Mouse (Mus musculus): ENCODE data around the gene Pik3cb. TPM values are rescaled to one million over a fixed set of nuclear protein-coding genes. Genes with fewer than 3 reads are reported as not detected.

The Pik3cb gene
- total RNA-seq, 1 experiment = 10.2 TPM

DNA sequence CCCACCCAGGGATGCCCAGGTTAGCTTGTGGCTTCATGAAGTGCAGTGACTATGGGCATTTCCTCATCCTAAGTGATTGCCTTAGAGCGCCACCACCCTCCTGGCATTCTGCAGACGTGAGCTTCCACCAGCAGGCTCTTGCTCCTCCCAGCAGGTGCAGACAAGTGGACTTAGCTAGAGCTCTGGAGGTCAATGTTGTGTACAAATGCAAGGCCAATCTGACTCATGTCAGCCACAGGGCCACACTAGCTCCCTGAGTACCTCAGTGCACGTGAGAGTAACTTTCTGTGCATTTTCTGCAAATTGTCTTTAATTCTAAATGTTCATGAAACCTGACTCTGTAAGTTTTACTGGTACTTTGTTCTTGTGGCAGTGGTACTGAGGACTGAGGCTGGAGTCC, 124.1 kb downstream of the Pik3cb start:
- Histone ChIP-seq H3K9me3 (ENCODE audit: control insufficient read depth, insufficient read depth, low read depth, low read length) (no peaks in the 10 kb centered on the region), H3K27ac (ENCODE audit: insufficient read depth, low read depth, low read length, poor library complexity, severe bottlenecking) (no peak overlapping the region), H3K4me3 (ENCODE audit: insufficient read depth in 1 of 2, low read depth in 1 of 2, low read length in 2 of 2, poor library complexity in 1 of 2, severe bottlenecking in 1 of 2) (no peak overlapping the region), H3K9ac (ENCODE audit: insufficient read depth, low read depth, low read length, poor library complexity, severe bottlenecking) (no peak overlapping the region), H3K36me3 (ENCODE audit: control insufficient read depth, insufficient read depth, low read length, poor library complexity, severe bottlenecking) (no peaks in the 10 kb centered on the region), H3K4me1 (ENCODE audit: control insufficient read depth in 2 of 2, insufficient read depth in 2 of 2, low read length in 2 of 2, poor library complexity in 1 of 2) (peaks cover 0 to 4% of the 10 kb centered on the region in 2 experiments; a peak in 1 of 4 replicates)
- TF ChIP-seq ZC3H11A (IDR thresholded peaks at IDR 0.05; ENCODE audit: borderline replicate concordance, low read depth, low read length) (no peak), HCFC1 (IDR thresholded peaks at IDR 0.05; ENCODE audit: borderline replicate concordance, insufficient read depth, low read length) (no peak), CHD2 (IDR thresholded peaks at IDR 0.05; ENCODE audit: low read depth, low read length) (no peak), MAFK (IDR thresholded peaks at IDR 0.05; ENCODE audit: insufficient read depth, low read depth, low read length) (no peak), ZNF384 (IDR thresholded peaks at IDR 0.05; ENCODE audit: low read depth, low read length) (no peak)
- DNase-seq (ENCODE audit: low read depth, low spot score) = no peak
- in situ Hi-C loops (cut with MboI; ENCODE audit: low sequenced_read_pairs in 2 of 2, unreplicated experiment in 2 of 2) = no loop called here

DNA sequence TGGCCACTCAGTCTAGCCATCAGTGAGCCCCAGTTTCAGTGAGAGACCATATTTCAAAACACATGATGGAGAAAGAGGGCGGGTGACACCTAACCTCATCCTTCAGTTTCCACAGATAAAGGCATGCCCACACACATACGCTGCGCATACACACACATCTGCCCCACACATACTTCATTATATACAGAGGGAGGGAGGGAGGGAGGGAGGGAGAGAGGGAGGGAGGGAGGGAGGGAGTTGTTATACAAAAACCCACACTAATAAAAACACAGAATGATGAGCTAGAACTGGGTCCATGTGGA, 130.6 kb downstream of the Pik3cb start:
- no peak for DNase-seq (ENCODE audit: low read depth, low spot score)
- H3K36me3 ChIP-seq (ENCODE audit: control insufficient read depth, insufficient read depth, low read length, poor library complexity, severe bottlenecking) = no peaks in the 10 kb centered on the region
- H3K4me1 ChIP-seq (ENCODE audit: control insufficient read depth in 2 of 2, insufficient read depth in 2 of 2, low read length in 2 of 2, poor library complexity in 1 of 2) = peaks cover 0 to 3% of the 10 kb centered on the region in 2 experiments; a peak in 1 of 4 replicates
- in situ Hi-C loops (cut with MboI; ENCODE audit: low sequenced_read_pairs in 2 of 2, unreplicated experiment in 2 of 2) = no loop called here
- no peaks in the 10 kb centered on the region for H3K9me3 ChIP-seq (ENCODE audit: control insufficient read depth, insufficient read depth, low read depth, low read length)
- TF ChIP-seq ZC3H11A (IDR thresholded peaks at IDR 0.05; ENCODE audit: borderline replicate concordance, low read depth, low read length) (no peak), CHD2 (IDR thresholded peaks at IDR 0.05; ENCODE audit: low read depth, low read length) (no peak), ZNF384 (IDR thresholded peaks at IDR 0.05; ENCODE audit: low read depth, low read length) (no peak), MAFK (IDR thresholded peaks at IDR 0.05; ENCODE audit: insufficient read depth, low read depth, low read length) (no peak), HCFC1 (IDR thresholded peaks at IDR 0.05; ENCODE audit: borderline replicate concordance, insufficient read depth, low read length) (no peak)
- H3K27ac ChIP-seq (ENCODE audit: insufficient read depth, low read depth, low read length, poor library complexity, severe bottlenecking) = no peak overlapping the region
- no peak overlapping the region for H3K9ac ChIP-seq (ENCODE audit: insufficient read depth, low read depth, low read length, poor library complexity, severe bottlenecking)
- H3K4me3 ChIP-seq (ENCODE audit: insufficient read depth in 1 of 2, low read depth in 1 of 2, low read length in 2 of 2, poor library complexity in 1 of 2, severe bottlenecking in 1 of 2) = no peak overlapping the region

DNA sequence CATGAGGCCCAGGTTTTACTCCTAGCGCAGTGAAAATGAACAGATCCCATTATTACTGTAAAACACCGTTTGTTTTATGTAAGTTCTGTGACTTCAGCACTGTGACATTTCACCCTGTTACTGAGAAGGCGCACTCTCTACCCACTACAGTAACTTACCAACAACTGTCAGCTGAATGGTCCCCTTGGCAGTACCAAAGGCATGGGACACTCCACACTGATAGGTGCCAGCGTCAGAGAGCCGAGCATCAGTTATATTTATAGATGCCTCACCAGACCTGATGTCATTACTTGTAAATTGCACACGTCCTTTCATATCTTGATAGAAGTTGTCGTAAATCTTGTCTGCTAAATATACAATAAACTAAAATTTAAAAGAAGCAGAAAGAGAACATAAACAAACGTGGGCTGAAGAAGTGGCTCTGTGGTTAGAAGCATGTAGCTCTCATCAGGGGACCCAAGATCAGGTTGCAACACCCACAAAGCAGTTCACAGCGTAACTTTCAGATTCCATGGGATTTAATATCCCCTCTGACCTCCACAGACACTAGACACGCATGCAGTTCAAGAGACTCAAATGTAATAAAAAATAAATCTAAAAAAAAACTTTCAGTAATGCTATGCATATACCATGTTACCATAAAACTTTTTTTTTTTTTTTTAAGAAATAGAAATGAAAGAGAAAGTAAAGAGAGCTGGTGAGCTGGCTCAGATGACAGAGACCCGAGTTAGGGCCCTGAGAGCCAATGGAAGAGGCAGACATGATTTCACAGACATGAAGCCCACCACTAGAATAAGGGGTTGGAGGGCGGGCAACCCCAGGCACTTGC, 131.1 kb downstream of the Pik3cb start:
- in situ Hi-C loops (cut with MboI; ENCODE audit: low sequenced_read_pairs in 2 of 2, unreplicated experiment in 2 of 2) = no loop called here
- no peak for DNase-seq (ENCODE audit: low read depth, low spot score)
- no peak overlapping the region for H3K27ac ChIP-seq (ENCODE audit: insufficient read depth, low read depth, low read length, poor library complexity, severe bottlenecking)
- no peak overlapping the region for H3K4me3 ChIP-seq (ENCODE audit: insufficient read depth in 1 of 2, low read depth in 1 of 2, low read length in 2 of 2, poor library complexity in 1 of 2, severe bottlenecking in 1 of 2)
- H3K36me3 ChIP-seq (ENCODE audit: control insufficient read depth, insufficient read depth, low read length, poor library complexity, severe bottlenecking) = no peaks in the 10 kb centered on the region
- H3K4me1 ChIP-seq (ENCODE audit: control insufficient read depth in 2 of 2, insufficient read depth in 2 of 2, low read length in 2 of 2, poor library complexity in 1 of 2) = peaks cover 0 to 3% of the 10 kb centered on the region in 2 experiments; a peak in 1 of 4 replicates
- no peaks in the 10 kb centered on the region for H3K9me3 ChIP-seq (ENCODE audit: control insufficient read depth, insufficient read depth, low read depth, low read length)
- H3K9ac ChIP-seq (ENCODE audit: insufficient read depth, low read depth, low read length, poor library complexity, severe bottlenecking) = no peak overlapping the region
- TF ChIP-seq ZNF384 (IDR thresholded peaks at IDR 0.05; ENCODE audit: low read depth, low read length) (no peak), HCFC1 (IDR thresholded peaks at IDR 0.05; ENCODE audit: borderline replicate concordance, insufficient read depth, low read length) (no peak), ZC3H11A (IDR thresholded peaks at IDR 0.05; ENCODE audit: borderline replicate concordance, low read depth, low read length) (no peak), MAFK (IDR thresholded peaks at IDR 0.05; ENCODE audit: insufficient read depth, low read depth, low read length) (no peak), CHD2 (IDR thresholded peaks at IDR 0.05; ENCODE audit: low read depth, low read length) (no peak)

DNA sequence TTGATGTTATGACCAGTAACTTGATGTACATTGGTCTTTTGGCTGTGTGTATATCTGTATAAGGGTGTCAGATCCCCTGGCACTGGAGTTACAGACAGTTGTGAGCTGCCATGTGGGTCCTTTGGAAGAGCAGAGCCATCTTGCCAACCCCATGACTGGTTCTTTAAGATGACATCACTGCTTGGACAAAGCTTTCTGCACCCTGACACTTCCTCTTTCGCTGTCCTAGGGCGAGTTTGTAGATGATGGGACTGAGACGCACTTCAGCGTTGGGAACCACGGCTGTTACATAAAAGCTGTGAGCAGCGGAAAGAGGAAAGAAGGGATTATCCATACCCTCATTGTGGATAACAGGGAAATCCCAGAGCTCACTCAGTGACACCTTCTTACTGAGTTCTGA, 139.1 kb downstream of the Pik3cb start:
- no peaks in the 10 kb centered on the region for H3K4me1 ChIP-seq (ENCODE audit: control insufficient read depth in 2 of 2, insufficient read depth in 2 of 2, low read length in 2 of 2, poor library complexity in 1 of 2)
- peaks cover 9% of the 10 kb centered on the region for H3K36me3 ChIP-seq (ENCODE audit: control insufficient read depth, insufficient read depth, low read length, poor library complexity, severe bottlenecking)
- no peak for DNase-seq (ENCODE audit: low read depth, low spot score)

More for the DNA sequence above, 139.1 kb downstream of the Pik3cb start:
- in situ Hi-C loops (cut with MboI; ENCODE audit: low sequenced_read_pairs in 2 of 2, unreplicated experiment in 2 of 2) = no loop called here
- Histone ChIP-seq H3K9ac (ENCODE audit: insufficient read depth, low read depth, low read length, poor library complexity, severe bottlenecking) (no peak overlapping the region; the same call in 1 of the 2 replicates), H3K4me3 (ENCODE audit: insufficient read depth in 1 of 2, low read depth in 1 of 2, low read length in 2 of 2, poor library complexity in 1 of 2, severe bottlenecking in 1 of 2) (no peak overlapping the region), H3K9me3 (ENCODE audit: control insufficient read depth, insufficient read depth, low read depth, low read length) (no peaks in the 10 kb centered on the region), H3K27ac (ENCODE audit: insufficient read depth, low read depth, low read length, poor library complexity, severe bottlenecking) (no peak overlapping the region)
- TF ChIP-seq ZNF384 (IDR thresholded peaks at IDR 0.05; ENCODE audit: low read depth, low read length) = no peak
- no peak for TF ChIP-seq ZC3H11A (IDR thresholded peaks at IDR 0.05; ENCODE audit: borderline replicate concordance, low read depth, low read length)
- TF ChIP-seq HCFC1 (IDR thresholded peaks at IDR 0.05; ENCODE audit: borderline replicate concordance, insufficient read depth, low read length) = no peak
- no peak for TF ChIP-seq MAFK (IDR thresholded peaks at IDR 0.05; ENCODE audit: insufficient read depth, low read depth, low read length)
- TF ChIP-seq CHD2 (IDR thresholded peaks at IDR 0.05; ENCODE audit: low read depth, low read length) = no peak

Data from ES-E14 (cell line).